Mouse (Mus musculus) MEL (cell line): Measurements from ENCODE around the gene Gcnt7. TPM values are rescaled to one million over a fixed set of nuclear protein-coding genes. Genes with fewer than 3 reads are reported as not detected.

Source experiments
- DNase-seq: peaks from one replicate; pipeline ENCODE4 v3.0.0; 2011; ENCODE audit warnings: low read depth, low spot score
- H3K27ac ChIP-seq: 2 replicates; pipeline ENCODE4 v1.5.1; 2012; ENCODE audit warnings: low read depth, mild to moderate bottlenecking, control low read depth, low read length, moderate library complexity; ENCODE audit not compliant: control insufficient read depth
- H3K27me3 ChIP-seq, 2 experiments: fragments of 150-350 bp in 1 of 2; sonication (generic) in 1 of 2; 2 replicates each; pipeline ENCODE4 v1.6.1; 2012; ENCODE audit warnings: low read length in 2 of 2, mild to moderate bottlenecking in 2 of 2, improper control_type of control experiment in 1 of 2, moderate library complexity in 1 of 2; ENCODE audit not compliant: insufficient read depth in 2 of 2, control insufficient read depth in 1 of 2
- H3K36me3 ChIP-seq, 2 experiments: 2 replicates each; pipeline ENCODE4 v1.6.1; 2012 to 2014; ENCODE audit warnings: low read length in 2 of 2, improper control_type of control experiment in 1 of 2, inconsistent platforms in 1 of 2, mild to moderate bottlenecking in 1 of 2; ENCODE audit not compliant: insufficient read depth in 2 of 2, control insufficient read depth in 1 of 2
- H3K4me1 ChIP-seq, 2 experiments: fragments of 150-350 bp in 1 of 2; sonication (generic) in 1 of 2; 2 replicates each; pipeline ENCODE4 v1.6.1; 2012; ENCODE audit warnings: low read length in 2 of 2, improper control_type of control experiment in 1 of 2, mild to moderate bottlenecking in 1 of 2; ENCODE audit not compliant: insufficient read depth in 2 of 2, control insufficient read depth in 1 of 2
- H3K4me3 ChIP-seq, 2 experiments: fragments of 150-350 bp in 1 of 2; sonication (generic) in 1 of 2; 2 replicates each; pipeline ENCODE4 v1.5.1; 2012; ENCODE audit warnings: low read depth in 2 of 2, low read length in 2 of 2, mild to moderate bottlenecking in 2 of 2, moderate library complexity in 2 of 2, control low read depth in 1 of 2, improper control_type of control experiment in 1 of 2; ENCODE audit not compliant: control insufficient read depth in 1 of 2, insufficient read depth in 1 of 2
- H3K79me2 ChIP-seq: 2 replicates; pipeline ENCODE4 v1.6.1; 2012; ENCODE audit warnings: mild to moderate bottlenecking, low read length, moderate library complexity; ENCODE audit not compliant: control insufficient read depth, poor library complexity, insufficient read depth
- H3K9ac ChIP-seq: 2 replicates; pipeline ENCODE4 v1.6.1; 2012; ENCODE audit warnings: low read depth, mild to moderate bottlenecking, control low read depth, low read length, moderate library complexity; ENCODE audit not compliant: control insufficient read depth, poor library complexity, severe bottlenecking
- H3K9me3 ChIP-seq: fragments of 150-350 bp; sonication (generic); replicated peaks from 2 replicates; pipeline ENCODE4 v1.6.1; 2012; ENCODE audit warnings: mild to moderate bottlenecking, low read length, improper control_type of control experiment, moderate library complexity; ENCODE audit not compliant: insufficient read depth
- BHLHE40 ChIP-seq: IDR thresholded peaks from 2 replicates; pipeline ENCODE4 v1.6.1; 2012; ENCODE audit warnings: low read depth, mild to moderate bottlenecking, inconsistent platforms, low read length, improper control_type of control experiment, borderline replicate concordance
- CHD1 ChIP-seq: IDR thresholded peaks from 2 replicates; pipeline ENCODE4 v1.6.1; 2012; ENCODE audit warnings: low read depth, mild to moderate bottlenecking, inconsistent platforms, low read length, improper control_type of control experiment
- CTCF ChIP-seq, 3 experiments: IDR thresholded peaks in 2 of 3; conservative IDR thresholded peaks in 1 of 3; 2 replicates each; pipeline ENCODE4 v1.5.1; 2011 to 2012; ENCODE audit warnings: low read length in 3 of 3, low read depth in 2 of 3, mild to moderate bottlenecking in 2 of 3, improper control_type of control experiment in 1 of 3, inconsistent platforms in 1 of 3, mixed read lengths in 1 of 3, moderate library complexity in 1 of 3; ENCODE audit not compliant: control insufficient read depth in 1 of 3, insufficient read depth in 1 of 3, poor library complexity in 1 of 3, severe bottlenecking in 1 of 3
- E2F4 ChIP-seq: IDR thresholded peaks from 2 replicates; pipeline ENCODE4 v1.6.1; 2011; ENCODE audit warnings: low read depth, low read length, improper control_type of control experiment, borderline replicate concordance
- EP300 ChIP-seq, 2 experiments: IDR thresholded peaks; 2 replicates each; pipeline ENCODE4 v1.6.1; 2011; ENCODE audit warnings: improper control_type of control experiment in 2 of 2, low read length in 2 of 2, low read depth in 1 of 2, mild to moderate bottlenecking in 1 of 2
- GABPA ChIP-seq: IDR thresholded peaks from 2 replicates; pipeline ENCODE4 v1.6.1; 2012; ENCODE audit warnings: low read depth, mild to moderate bottlenecking, inconsistent platforms, low read length, improper control_type of control experiment, moderate library complexity
- GATA1 ChIP-seq: IDR thresholded peaks from 2 replicates; pipeline ENCODE4 v1.6.1; 2011; ENCODE audit warnings: low read depth, low read length, improper control_type of control experiment
- HCFC1 ChIP-seq: IDR thresholded peaks from 2 replicates; pipeline ENCODE4 v1.6.1; 2012; ENCODE audit warnings: low read depth, mild to moderate bottlenecking, inconsistent platforms, low read length, improper control_type of control experiment, moderate library complexity
- JUND ChIP-seq: IDR thresholded peaks from 2 replicates; pipeline ENCODE4 v1.6.1; 2011; ENCODE audit warnings: low read depth, mild to moderate bottlenecking, improper control_type of control experiment, low read length
- KAT2A ChIP-seq: conservative IDR thresholded peaks from 2 replicates; pipeline ENCODE4 v1.6.1; 2012; ENCODE audit warnings: low read depth, low read length, improper control_type of control experiment, inconsistent platforms
- MAX ChIP-seq: IDR thresholded peaks from 2 replicates; pipeline ENCODE4 v1.6.1; 2011; ENCODE audit warnings: low read length, improper control_type of control experiment
- MXI1 ChIP-seq: IDR thresholded peaks from 2 replicates; pipeline ENCODE4 v1.6.1; 2011; ENCODE audit warnings: mild to moderate bottlenecking, low read depth, low read length, improper control_type of control experiment
- MYB ChIP-seq: IDR thresholded peaks from 2 replicates; pipeline ENCODE4 v1.6.1; 2011; ENCODE audit warnings: mild to moderate bottlenecking, low read depth, low read length, improper control_type of control experiment
- NELFE ChIP-seq: IDR thresholded peaks from 2 replicates; pipeline ENCODE4 v1.6.1; 2011; ENCODE audit warnings: low read depth, low read length, improper control_type of control experiment
- NRF1 ChIP-seq: IDR thresholded peaks from 2 replicates; pipeline ENCODE4 v1.6.1; 2014; ENCODE audit warnings: low read depth, mild to moderate bottlenecking, inconsistent platforms, low read length, improper control_type of control experiment, moderate library complexity; ENCODE audit not compliant: poor library complexity, insufficient read depth, severe bottlenecking
- POLR2AphosphoS5 ChIP-seq: IDR thresholded peaks from 2 replicates; pipeline ENCODE4 v1.6.1; 2012; ENCODE audit warnings: low read depth, borderline replicate concordance, mild to moderate bottlenecking, inconsistent platforms, low read length, moderate library complexity, mixed read lengths
- TAL1 ChIP-seq: IDR thresholded peaks from 2 replicates; pipeline ENCODE4 v1.6.1; 2012; ENCODE audit warnings: mild to moderate bottlenecking, inconsistent platforms, low read length, moderate library complexity, mixed read lengths
- TBP ChIP-seq: IDR thresholded peaks from 2 replicates; pipeline ENCODE4 v1.8.0; 2011; ENCODE audit warnings: low read depth, low read length, improper control_type of control experiment
- TCF12 ChIP-seq: IDR thresholded peaks from 2 replicates; pipeline ENCODE4 v1.6.1; 2014; ENCODE audit warnings: low read depth, mild to moderate bottlenecking, inconsistent platforms, low read length, improper control_type of control experiment, moderate library complexity
- UBTF ChIP-seq: IDR thresholded peaks from 2 replicates; pipeline ENCODE4 v1.6.1; 2012; ENCODE audit warnings: low read depth, mild to moderate bottlenecking, inconsistent platforms, low read length, improper control_type of control experiment, moderate library complexity, borderline replicate concordance; ENCODE audit not compliant: insufficient read depth
- polyA plus RNA-seq, 2 experiments: library from polyadenylated mRNA; stranded (reverse) in 1 of 2; unstranded in 1 of 2; fragments of >175 nt in 1 of 2; fragments of >200 nt in 1 of 2; gene quantifications; 2 replicates each; pipeline versions ENCODE4 v1.2.1 to v1.2.4; 2012; ENCODE audit warnings: low replicate concordance in 2 of 2, low read depth in 1 of 2; ENCODE audit not compliant: insufficient read length in 2 of 2, insufficient read depth in 1 of 2, missing spikeins in 1 of 2
- total RNA-seq: library from RNA; depleted of rRNA; stranded (reverse); fragments of 300-350 nt; gene quantifications from 2 replicates; pipeline ENCODE4 v1.2.3, GENCODE M21; 2012

Gene Gcnt7
- total and polyA plus RNA-seq, 3 experiments: 0.15 to 0.22 TPM; not detected in 1

- H3K4me3 ChIP-seq: no peak overlapping the region
- H3K4me1 ChIP-seq: no peaks in the 10 kb centered on the region
- H3K9me3 ChIP-seq: no peaks in the 10 kb centered on the region
- H3K27me3 ChIP-seq: no peaks in the 10 kb centered on the region
- DNase-seq: no peak
- no peaks in the 10 kb centered on the region; a peak in 1 of 4 replicates for H3K36me3 ChIP-seq
- no peaks in the 10 kb centered on the region for H3K79me2 ChIP-seq
- no peak overlapping the region for H3K9ac ChIP-seq
- H3K27ac ChIP-seq: no peak overlapping the region
- no peak for TF ChIP-seq EP300 (IDR thresholded peaks at IDR 0.05; ENCODE audit: low read depth in 1 of 2, low read length in 2 of 2)
- no peak for TF ChIP-seq JUND
- no peak for TF ChIP-seq MXI1
- no peak for TF ChIP-seq E2F4
- TF ChIP-seq MAX: no peak
- TF ChIP-seq KAT2A: no peak
- no peak for TF ChIP-seq HCFC1
- TF ChIP-seq NELFE: no peak
- TF ChIP-seq UBTF: no peak
- TF ChIP-seq TBP: no peak
- TF ChIP-seq CHD1: no peak
- TF ChIP-seq CTCF (IDR thresholded peaks at IDR 0.05 in 2 of 3, conservative IDR thresholded peaks at IDR 0.05 in 1 of 3; ENCODE audit: control insufficient read depth in 1 of 3, insufficient read depth in 1 of 3, low read depth in 2 of 3, low read length in 3 of 3, poor library complexity in 1 of 3, severe bottlenecking in 1 of 3): no peak
- TF ChIP-seq TCF12: no peak
- no peak for TF ChIP-seq GATA1
- no peak for TF ChIP-seq GABPA
- no peak for TF ChIP-seq POLR2AphosphoS5
- TF ChIP-seq TAL1: no peak
Measured at GRCm38 (mm10) chr2:172468346-172468819, 10.0 kb upstream of the Gcnt7 start.

GRCm38 (mm10) chr2:172467206-172467605 is 8.8 kb upstream of the Gcnt7 start:
- Histone ChIP-seq H3K4me3 (no peak overlapping the region), H3K9me3 (no peaks in the 10 kb centered on the region), H3K79me2 (no peaks in the 10 kb centered on the region), H3K27me3 (no peaks in the 10 kb centered on the region), H3K9ac (no peak overlapping the region), H3K27ac (no peak overlapping the region), H3K4me1 (no peaks in the 10 kb centered on the region), H3K36me3 (no peaks in the 10 kb centered on the region; a peak in 1 of 4 replicates)
- TF ChIP-seq NRF1 (no peak), MYB (no peak), GABPA (no peak), UBTF (no peak), BHLHE40 (no peak), POLR2AphosphoS5 (no peak)
- no peak for DNase-seq
